Mouse (Mus musculus) liver, embryonic 14.5 days (tissue): ENCODE results near the gene Kat2b. TPM values are rescaled to one million over a fixed set of nuclear protein-coding genes. Genes with fewer than 3 reads are reported as not detected.
A peak's percentile ranks its signal among the peaks of the same experiment; 100 is the strongest.

ENCODE experiments used
- ATAC-seq: fragments of 200-750 bp; cut with Nextera tagmentation; 2 replicates; pipeline ENCODE4 v1.8.0; 2017; ENCODE audit warnings: moderate number of reproducible peaks, mild to moderate bottlenecking, moderate library complexity; ENCODE audit not compliant: insufficient read depth
- DNase-seq, 3 experiments: peaks; one replicate each; pipeline ENCODE4 v3.0.0-alpha.2; 2012 to 2013; ENCODE audit warnings: low read depth in 3 of 3, low spot score in 3 of 3
- H3K27ac ChIP-seq: fragments of 300-500 bp; sonication (generic); 2 replicates; pipeline ENCODE4 v1.5.1; 2014; ENCODE audit warnings: moderate library complexity, mild to moderate bottlenecking, control low read depth, inconsistent platforms
- H3K27me3 ChIP-seq: fragments of 300-500 bp; sonication (generic); 2 replicates; pipeline ENCODE4 v1.6.1; 2014; ENCODE audit warnings: mild to moderate bottlenecking, low read length, moderate library complexity; ENCODE audit not compliant: control insufficient read depth, insufficient read depth
- H3K36me3 ChIP-seq: fragments of 300-500 bp; sonication (generic); replicated peaks from 2 replicates; pipeline ENCODE4 v1.6.1; 2014; ENCODE audit warnings: low read depth; ENCODE audit not compliant: control insufficient read depth, insufficient read depth
- H3K4me1 ChIP-seq, 2 experiments: fragments of 200-500 bp in 1 of 2; fragments of 300-500 bp in 1 of 2; sonication (generic) in 1 of 2; replicated peaks; 2 replicates each; pipeline ENCODE4 v1.6.1; 2012 to 2014; ENCODE audit warnings: antibody characterized with exemption in 1 of 2, inconsistent platforms in 1 of 2, low read length in 1 of 2; ENCODE audit not compliant: control insufficient read depth in 2 of 2, insufficient read depth in 2 of 2
- H3K4me2 ChIP-seq: fragments of 300-500 bp; sonication (generic); 2 replicates; pipeline ENCODE4 v1.6.1; 2014; ENCODE audit warnings: low read depth, mild to moderate bottlenecking, control low read depth, moderate library complexity
- H3K4me3 ChIP-seq, 2 experiments: fragments of 200-500 bp in 1 of 2; fragments of 300-500 bp in 1 of 2; sonication (generic) in 1 of 2; 2 replicates each; pipeline ENCODE4 v1.5.1; 2012 to 2014; ENCODE audit warnings: low read depth in 2 of 2, low read length in 2 of 2, mild to moderate bottlenecking in 2 of 2, control low read depth in 1 of 2, inconsistent platforms in 1 of 2, moderate library complexity in 1 of 2; ENCODE audit not compliant: insufficient read depth in 1 of 2
- H3K9ac ChIP-seq: fragments of 300-500 bp; sonication (generic); replicated peaks from 2 replicates; pipeline ENCODE4 v1.6.1; 2014; ENCODE audit warnings: mild to moderate bottlenecking, control low read depth, moderate library complexity
- H3K9me3 ChIP-seq: fragments of 300-500 bp; sonication (generic); 2 replicates; pipeline ENCODE4 v1.6.1; 2016; ENCODE audit warnings: low read length, mixed read lengths; ENCODE audit not compliant: control insufficient read depth
- CTCF ChIP-seq: IDR thresholded peaks from 2 replicates; pipeline ENCODE4 v1.5.1; 2016; ENCODE audit warnings: antibody characterized with exemption, low read depth, control low read depth
- EP300 ChIP-seq: IDR thresholded peaks from 2 replicates; pipeline ENCODE4 v1.6.1; 2016; ENCODE audit warnings: antibody characterized with exemption, low read depth
- WGBS: fragments of 180-500 bp; shearing (Covaris S2); extraction: QIAGEN DNeasy Blood & Tissue Kit; methylation state at CpG from one replicate; pipeline ENCODE4 v1.1.7; 2014; ENCODE audit not compliant: insufficient replicate concordance; 5-methylcytosine and 5-hydroxymethylcytosine counted together
- polyA plus RNA-seq, 2 experiments: library from polyadenylated mRNA; depleted of rRNA in 1 of 2; stranded (reverse) in 1 of 2; unstranded in 1 of 2; fragments of >200 nt; fragmentation: Nextera tagmentation in 1 of 2; extraction: Ambion mirVana in 1 of 2; gene quantifications; 2 replicates each; pipeline versions ENCODE4 v1.2.1 to v1.2.3; 2012 to 2014

Kat2b gene
- polyA plus RNA-seq, 2 experiments, result 6.0 to 7.5 TPM

GRCm38 (mm10) chr17:53577754-53578153, 11.1 kb downstream of the Kat2b start:
- Histone ChIP-seq H3K36me3 (no peaks in the 10 kb centered on the region), H3K9me3 (no peaks in the 10 kb centered on the region), H3K27ac (no peak overlapping the region), H3K4me3 (no peak overlapping the region), H3K4me2 (no peak overlapping the region), H3K9ac (no peak overlapping the region), H3K27me3 (no peaks in the 10 kb centered on the region), H3K4me1 (peaks cover 20 to 36% of the 10 kb centered on the region in 2 experiments)
- TF ChIP-seq CTCF (no peak), EP300 (no peak)
- no peak for DNase-seq
- no peak for ATAC-seq
- 63% methylated on average over 5 of the region's 5 CpGs for WGBS

- WGBS, result 63% methylated on average over 6 of the region's 6 CpGs
- no peaks in the 10 kb centered on the region for H3K9me3 ChIP-seq
- no peak overlapping the region for H3K4me2 ChIP-seq
- H3K4me1 ChIP-seq, result peaks cover 17 to 33% of the 10 kb centered on the region in 2 experiments
- DNase-seq (no peak), ATAC-seq (no peak; the same call in 1 of the 2 replicates)
- no peak for TF ChIP-seq CTCF
- TF ChIP-seq EP300, result no peak
- no peak overlapping the region for H3K27ac ChIP-seq
- H3K4me3 ChIP-seq, result no peak overlapping the region
- no peaks in the 10 kb centered on the region for H3K27me3 ChIP-seq
- no peaks in the 10 kb centered on the region for H3K36me3 ChIP-seq
- H3K9ac ChIP-seq, result no peak overlapping the region
Measured at GRCm38 (mm10) chr17:53578249-53578648, 11.6 kb downstream of the Kat2b start.

GRCm38 (mm10) chr17:53578776-53579175, 12.1 kb downstream of the Kat2b start:
- Histone ChIP-seq H3K27ac (no peak overlapping the region), H3K4me1 (peaks cover 17 to 31% of the 10 kb centered on the region in 2 experiments), H3K9me3 (no peaks in the 10 kb centered on the region), H3K4me2 (peak overlapping the region; percentile 13; the same call in 1 of the 2 replicates), H3K4me3 (no peak overlapping the region), H3K36me3 (no peaks in the 10 kb centered on the region), H3K27me3 (no peaks in the 10 kb centered on the region), H3K9ac (no peak overlapping the region)
- DNase-seq (no peak), ATAC-seq (0 out of 2 replicates have a peak, but pooled peaks have one; percentile 34)
- 35% methylated on average over 9 of the region's 9 CpGs for WGBS
- TF ChIP-seq EP300 (no peak), CTCF (no peak)

GRCm38 (mm10) chr17:53579612-53580011, 13.0 kb downstream of the Kat2b start:
- ATAC-seq (no peak), DNase-seq (no peak)
- Histone ChIP-seq H3K4me2 (no peak overlapping the region), H3K4me1 (peaks cover 17 to 28% of the 10 kb centered on the region in 2 experiments), H3K9ac (no peak overlapping the region), H3K27ac (no peak overlapping the region), H3K36me3 (no peaks in the 10 kb centered on the region), H3K27me3 (no peaks in the 10 kb centered on the region), H3K9me3 (no peaks in the 10 kb centered on the region), H3K4me3 (no peak overlapping the region)
- 67% methylated on average over 4 of the region's 4 CpGs for WGBS
- no peak for TF ChIP-seq EP300
- no peak for TF ChIP-seq CTCF

- no peaks in the 10 kb centered on the region for H3K27me3 ChIP-seq
- no peak overlapping the region for H3K9ac ChIP-seq
- no peak overlapping the region for H3K4me3 ChIP-seq
- H3K36me3 ChIP-seq, result no peaks in the 10 kb centered on the region
- H3K4me1 ChIP-seq, result peaks cover 17 to 28% of the 10 kb centered on the region in 2 experiments
- no peak for DNase-seq
- no peak overlapping the region for H3K27ac ChIP-seq
- no peak for ATAC-seq
- no peaks in the 10 kb centered on the region for H3K9me3 ChIP-seq
- 57% methylated on average over 3 of the region's 3 CpGs for WGBS
- H3K4me2 ChIP-seq, result no peak overlapping the region
- TF ChIP-seq CTCF (no peak), EP300 (no peak)
Measured at GRCm38 (mm10) chr17:53580237-53580636, 13.6 kb downstream of the Kat2b start.
